Mouse (Mus musculus) kidney, adult 18-20 months (tissue): Measurements from ENCODE around the gene Dennd1c.

Source experiments
- DNase-seq: peaks from one replicate; pipeline ENCODE4 v3.0.0; 2021

Dennd1c gene

DNA sequence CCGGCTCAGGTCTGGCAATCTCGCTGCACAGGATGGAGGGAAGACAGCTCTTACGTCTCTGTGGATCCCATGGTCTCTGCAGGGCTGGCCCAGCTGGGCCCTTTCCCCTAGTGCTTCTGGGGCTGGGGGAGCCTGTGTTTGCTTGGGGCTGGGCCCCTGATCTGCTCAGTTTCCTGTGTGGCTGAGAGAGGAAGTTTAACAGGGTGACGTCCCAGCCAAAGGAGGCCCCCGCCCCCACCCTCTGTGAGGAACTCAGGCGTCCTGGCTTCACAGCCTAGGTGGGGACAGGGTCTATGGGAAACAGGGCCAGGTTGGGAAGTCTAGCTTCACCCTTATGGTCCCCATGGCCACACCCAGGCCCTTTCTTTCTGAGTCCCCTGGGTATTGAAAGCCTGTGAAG is at the start of gene Dennd1c:
Dennd1c (minus strand) TSS at position 179 of the 400 bp plus-strand sequence.
- no peak for DNase-seq

DNA sequence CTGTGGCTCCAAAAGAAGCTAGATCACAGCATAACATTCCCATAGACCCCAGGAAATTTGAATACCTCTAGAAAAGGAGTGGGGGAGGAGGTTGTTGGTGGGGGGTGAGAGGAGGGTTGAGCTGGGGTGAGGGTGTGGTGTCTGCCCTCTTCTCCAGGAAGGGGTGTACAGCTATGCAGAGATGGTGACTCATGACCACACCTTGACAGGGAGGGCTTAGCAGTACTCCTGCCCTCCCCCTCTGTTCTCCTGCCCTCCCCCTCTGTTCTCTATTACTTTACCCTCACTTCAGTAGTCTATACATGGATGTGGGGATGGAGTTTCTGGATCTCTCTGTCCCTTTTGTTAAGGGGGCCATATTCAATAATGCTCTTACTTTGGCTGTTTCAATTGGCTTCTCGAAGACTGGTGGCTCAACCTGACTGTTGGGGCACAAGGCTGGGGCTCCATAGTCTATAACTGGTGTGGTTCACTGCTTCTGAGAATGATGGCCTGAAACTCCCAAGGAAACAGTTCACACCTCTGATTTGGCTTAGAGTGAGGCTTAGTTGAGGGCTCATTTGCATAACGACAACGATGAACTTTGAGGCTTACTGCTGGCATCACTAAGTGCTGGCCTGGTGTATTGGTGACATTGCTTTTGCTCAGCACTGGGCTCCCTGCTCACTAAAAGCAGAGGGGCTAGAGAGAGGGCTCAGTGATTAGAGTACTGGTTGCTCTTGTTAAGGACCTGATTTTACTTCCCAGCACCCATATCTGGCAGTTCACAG is 47.7 kb upstream of the Dennd1c start:
- no peak for DNase-seq

- DNase-seq, result no peak
Observed at GRCm38 (mm10) chr17:57124792-57125191, 46.5 kb upstream of the Dennd1c start.

DNA sequence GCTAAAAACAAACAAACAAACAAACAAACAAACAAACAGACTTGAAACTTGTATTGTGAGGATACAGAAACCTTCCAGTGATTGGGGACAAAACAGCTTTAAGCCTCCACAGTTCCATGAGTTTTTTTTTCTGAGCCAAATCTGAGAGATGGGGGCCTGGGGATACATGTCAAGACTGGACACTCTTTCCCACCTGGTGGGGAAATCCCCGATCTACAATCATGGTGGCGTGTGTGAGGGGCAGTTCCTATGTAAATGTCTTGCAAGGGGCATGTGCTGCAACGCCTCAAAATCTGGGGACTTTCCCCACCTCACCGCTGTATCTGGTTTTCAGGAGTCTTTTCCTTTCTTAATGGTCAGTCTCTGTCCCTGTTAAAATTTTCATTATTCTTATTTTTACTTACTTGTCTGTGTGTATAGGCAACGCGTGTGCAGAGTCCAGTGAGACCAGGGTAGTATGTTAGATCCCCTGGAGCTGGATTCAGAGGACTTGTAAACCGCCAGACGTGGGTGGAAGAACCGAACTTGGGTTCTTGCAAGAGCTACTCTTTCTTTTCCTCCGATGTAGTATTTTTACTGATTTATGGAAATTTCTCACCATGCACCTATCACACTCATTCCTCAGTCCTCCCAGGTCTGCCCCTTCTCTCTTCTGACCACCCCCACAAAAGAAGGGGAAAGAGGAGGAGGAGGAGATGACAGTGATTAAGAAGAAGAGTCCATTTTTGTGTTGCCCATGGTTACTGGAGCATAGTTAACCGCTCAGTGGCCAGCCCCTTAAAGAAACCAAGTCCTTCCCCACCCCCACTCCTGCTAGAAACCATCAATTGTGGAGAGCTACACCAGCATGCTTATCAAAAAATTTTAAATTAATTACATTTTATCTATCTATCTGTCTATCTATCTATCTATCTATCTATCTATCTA is 45.1 kb upstream of the Dennd1c start:
- DNase-seq, result no peak

DNA sequence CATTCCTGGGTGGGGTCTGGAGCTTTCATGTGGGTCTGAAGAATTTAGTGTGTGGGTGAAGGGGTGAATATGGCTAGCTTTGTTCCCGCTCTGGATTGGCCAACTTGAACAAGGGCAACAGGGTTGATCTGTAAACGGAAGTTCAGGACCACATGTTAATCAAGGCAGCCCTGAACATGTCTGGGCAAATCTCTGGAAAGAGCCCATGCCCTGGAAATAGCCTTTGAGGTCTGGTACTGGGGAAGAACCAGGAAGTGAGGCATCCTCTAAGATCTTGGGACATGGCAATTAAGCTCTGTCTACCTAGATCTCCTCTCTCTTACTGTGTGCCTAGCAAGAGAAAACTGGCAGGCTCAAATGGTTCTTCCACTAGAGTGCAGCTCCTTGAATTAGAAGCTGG is 43.5 kb upstream of the Dennd1c start:
- DNase-seq, result no peak

DNA sequence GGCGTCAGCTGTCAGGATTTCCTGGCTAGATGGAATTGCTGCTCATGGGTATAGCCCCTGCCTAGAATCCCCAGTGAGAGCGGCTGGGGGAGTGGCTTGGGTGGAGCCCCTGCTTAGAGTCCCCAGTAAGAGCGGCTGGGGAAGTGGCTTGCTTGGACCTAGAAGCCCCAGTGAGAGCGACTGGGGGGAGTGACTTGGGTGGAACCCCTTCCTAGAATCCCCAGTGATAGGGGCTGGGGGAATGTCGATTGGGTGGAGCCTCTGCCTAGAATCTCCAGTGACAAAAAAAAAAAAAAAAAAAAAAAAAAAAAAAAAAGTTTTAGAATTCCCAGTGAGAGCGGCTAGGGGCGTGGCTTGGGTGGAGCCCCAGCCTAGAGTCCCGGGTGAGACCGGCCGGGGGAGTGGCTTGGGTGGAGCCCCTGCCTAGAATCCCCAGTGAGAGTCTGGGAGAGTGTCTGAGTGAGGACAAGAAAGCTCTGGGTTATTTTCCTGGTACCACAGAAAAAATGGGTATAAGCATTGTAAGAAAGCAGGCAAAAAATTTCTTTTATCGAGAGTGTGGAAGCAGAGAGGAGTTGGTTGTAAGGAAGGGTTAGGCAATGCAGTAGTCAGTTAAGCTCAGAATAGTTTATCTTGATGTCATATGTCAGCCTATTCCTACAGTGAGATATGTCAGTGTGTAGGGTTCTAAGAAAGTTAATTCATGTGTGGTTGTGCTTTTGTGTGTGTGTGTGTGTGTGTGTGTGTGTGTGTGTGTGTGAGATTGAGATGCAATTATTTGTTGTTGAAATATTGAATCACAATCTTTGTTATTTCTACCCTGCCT is 40.4 kb upstream of the Dennd1c start:
- DNase-seq, result no peak

DNA sequence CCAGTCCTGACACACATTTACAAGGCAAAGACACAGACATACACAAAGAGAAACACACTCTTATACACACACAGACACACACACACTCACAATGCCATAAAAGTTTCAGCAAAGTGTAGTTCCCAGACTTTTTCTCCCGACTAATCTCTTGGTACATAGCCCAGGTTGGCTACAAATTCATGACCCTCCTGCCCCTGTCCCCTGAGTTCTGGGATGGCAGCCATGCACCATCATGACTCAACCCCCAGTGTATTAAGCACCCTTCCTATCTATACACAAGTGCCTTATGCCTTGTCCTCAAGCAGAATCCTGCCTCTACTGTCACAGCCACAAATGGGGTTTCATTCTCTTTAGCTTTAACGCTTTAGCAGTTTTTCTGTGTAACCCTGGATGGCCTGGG is 38.5 kb upstream of the Dennd1c start:
- no peak for DNase-seq

- no peak for DNase-seq
Observed at GRCm38 (mm10) chr17:57112768-57113474, 34.6 kb upstream of the Dennd1c start.

- DNase-seq, result no peak
Observed at GRCm38 (mm10) chr17:57110005-57110404, 31.7 kb upstream of the Dennd1c start.

DNA sequence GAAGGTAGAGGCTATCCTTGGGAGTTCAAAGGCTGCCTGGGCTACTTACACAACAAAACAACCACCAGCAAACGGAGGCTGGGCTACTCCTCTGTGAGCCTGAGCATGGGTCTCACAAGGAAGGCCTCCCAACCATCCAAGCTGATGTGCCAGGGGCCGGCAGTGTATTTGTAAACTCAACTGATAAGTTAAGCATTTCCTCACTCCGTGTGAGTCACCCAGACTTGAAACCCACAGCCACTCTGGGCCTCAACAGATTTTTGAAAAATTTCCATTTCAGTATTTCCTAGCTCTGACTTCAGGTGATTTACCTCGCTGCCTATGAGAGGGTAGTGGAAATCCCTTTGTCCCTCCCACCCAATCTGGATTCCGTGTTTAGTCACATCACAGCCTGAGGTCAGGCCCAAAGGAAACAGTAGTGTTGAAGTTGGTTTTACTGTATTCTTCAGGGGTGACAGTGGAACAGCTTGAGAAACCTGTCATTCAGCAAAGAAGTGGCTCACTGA is 30.4 kb upstream of the Dennd1c start:
- DNase-seq, result no peak

- DNase-seq, result no peak
Observed at GRCm38 (mm10) chr17:57108040-57108665, 29.8 kb upstream of the Dennd1c start.

- DNase-seq, result no peak
Observed at GRCm38 (mm10) chr17:57107064-57107463, 28.8 kb upstream of the Dennd1c start.

GRCm38 (mm10) chr17:57106035-57106368 is 27.7 kb upstream of the Dennd1c start:
- DNase-seq, result no peak

GRCm38 (mm10) chr17:57105181-57106034 is 27.1 kb upstream of the Dennd1c start, which contains the start of gene Tnfsf9:
Gene Tnfsf9, plus strand, starts transcription at chr17:57105325.
- DNase-seq, result peak; percentile 26

- DNase-seq, result no peak
Observed at GRCm38 (mm10) chr17:57104496-57104895, 26.2 kb upstream of the Dennd1c start.

- DNase-seq, result no peak
Observed at GRCm38 (mm10) chr17:57102276-57102675, 24.0 kb upstream of the Dennd1c start.

DNA sequence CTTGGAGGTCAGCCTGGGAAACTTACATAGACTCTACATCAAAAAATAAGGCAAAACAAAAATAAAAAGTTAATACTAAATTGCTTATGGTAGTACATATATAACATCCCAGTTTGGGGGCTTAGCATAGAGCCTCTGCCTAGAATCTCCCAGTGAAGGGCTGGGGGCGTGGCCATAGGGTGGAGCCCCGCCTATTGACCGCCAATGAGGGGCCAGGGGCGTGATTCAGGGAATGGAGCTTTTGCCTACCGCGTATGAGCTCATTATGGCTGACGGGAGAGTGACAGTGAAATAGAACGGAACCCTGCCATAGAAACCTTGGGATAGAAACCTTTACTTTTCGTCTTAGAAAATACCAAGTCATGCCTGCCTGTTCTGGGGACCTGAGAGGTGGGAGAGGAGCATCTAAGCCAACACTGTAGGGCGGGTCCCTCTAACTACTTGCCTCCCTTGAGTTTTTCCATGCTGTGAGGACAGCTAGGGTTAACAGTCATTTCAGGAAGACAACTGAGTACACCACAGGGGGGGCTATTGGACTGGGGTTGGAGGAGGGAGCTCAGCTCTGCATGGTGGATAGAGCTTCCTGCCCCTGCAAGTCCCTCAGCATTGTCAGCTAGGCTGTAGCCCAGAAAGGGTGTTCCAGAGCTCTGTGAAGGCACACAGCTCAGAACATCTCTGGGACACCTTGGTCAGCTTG is 21.5 kb upstream of the Dennd1c start:
- no peak for DNase-seq

DNA sequence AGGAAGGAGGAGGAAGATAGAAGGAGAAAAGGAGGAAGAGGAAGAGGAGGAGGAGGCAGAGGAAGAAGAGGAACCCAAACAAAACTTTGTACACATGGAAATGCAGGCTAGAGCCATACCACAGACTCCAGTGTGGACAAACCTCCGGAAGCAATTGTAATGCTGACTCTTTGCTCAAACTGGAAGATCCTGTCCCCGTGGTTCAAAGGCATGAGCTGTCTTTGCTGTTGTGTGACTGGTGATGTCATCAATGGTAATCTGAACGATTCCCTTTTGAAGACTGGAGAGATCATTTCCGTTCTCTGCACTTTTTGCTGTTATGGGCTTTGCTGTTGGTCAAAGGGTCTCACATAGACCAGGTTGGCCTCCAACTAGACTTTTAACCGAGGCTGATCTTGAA is 20.0 kb upstream of the Dennd1c start:
- no peak for DNase-seq

DNA sequence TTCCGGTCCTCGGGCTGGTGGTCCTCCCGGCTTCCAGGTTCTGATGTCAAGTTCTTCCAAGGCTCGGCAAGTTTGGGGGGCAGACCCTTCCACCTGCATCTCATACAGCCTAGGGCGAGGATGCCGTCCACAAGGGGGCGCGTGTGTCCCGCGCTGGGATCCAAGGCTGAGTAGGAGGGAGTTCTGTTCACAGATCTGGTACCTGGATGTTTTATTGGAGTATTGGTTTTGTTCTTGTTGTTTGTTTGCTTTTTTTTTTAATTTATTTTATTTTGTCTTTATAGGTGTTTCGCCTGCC is 18.3 kb upstream of the Dennd1c start:
- DNase-seq, result peak; percentile 87
